Mouse (Mus musculus): Measurements from ENCODE around the gene Atp5c1.

Atp5c1 gene

GRCm38 (mm10) chr2:10080310-10081010 is at the start of gene Atp5c1, which contains the start of gene Kin:
TSS of gene Atp5c1 (minus strand) at chr2:10080510.
TSS of gene Kin (plus strand) at chr2:10080593.
- DNase-seq (ENCODE audit: low spot score in 2 of 2) = peak; percentile 94 to 97

- no peak for DNase-seq (ENCODE audit: low spot score in 2 of 2)
Measured at GRCm38 (mm10) chr2:10128571-10128970, 48.3 kb upstream of the Atp5c1 start.

GRCm38 (mm10) chr2:10127471-10127870 is 47.2 kb upstream of the Atp5c1 start:
- DNase-seq (ENCODE audit: low spot score in 2 of 2) = no peak

- no peak for DNase-seq (ENCODE audit: low spot score in 2 of 2)
Measured at GRCm38 (mm10) chr2:10126122-10126521, 45.8 kb upstream of the Atp5c1 start.

GRCm38 (mm10) chr2:10121826-10122225 is 41.5 kb upstream of the Atp5c1 start:
- no peak for DNase-seq (ENCODE audit: low spot score in 2 of 2)

GRCm38 (mm10) chr2:10119276-10119675 is 39.0 kb upstream of the Atp5c1 start:
- DNase-seq (ENCODE audit: low spot score in 2 of 2) = no peak

- no peak for DNase-seq (ENCODE audit: low spot score in 2 of 2)
Measured at GRCm38 (mm10) chr2:10118751-10119150, 38.4 kb upstream of the Atp5c1 start.

- no peak for DNase-seq (ENCODE audit: low spot score in 2 of 2)
Measured at GRCm38 (mm10) chr2:10108535-10109189, 28.4 kb upstream of the Atp5c1 start.

- DNase-seq (ENCODE audit: low spot score in 2 of 2) = peak in 1 of 2 experiments; percentile 45
Measured at GRCm38 (mm10) chr2:10101180-10101579, 20.9 kb upstream of the Atp5c1 start.

- DNase-seq (ENCODE audit: low spot score in 2 of 2) = no peak
Measured at GRCm38 (mm10) chr2:10100471-10100870, 20.2 kb upstream of the Atp5c1 start.

- peak in 1 of 2 experiments; percentile 39 for DNase-seq (ENCODE audit: low spot score in 2 of 2)
Measured at GRCm38 (mm10) chr2:10098598-10099215, 18.4 kb upstream of the Atp5c1 start.

GRCm38 (mm10) chr2:10094327-10095100 is 14.2 kb upstream of the Atp5c1 start:
- no peak for DNase-seq (ENCODE audit: low spot score in 2 of 2)

GRCm38 (mm10) chr2:10087256-10087850 is 7.0 kb upstream of the Atp5c1 start:
- DNase-seq (ENCODE audit: low spot score in 2 of 2) = no peak

- DNase-seq (ENCODE audit: low spot score in 2 of 2) = no peak
Measured at GRCm38 (mm10) chr2:10082737-10083136, 2.4 kb upstream of the Atp5c1 start.

GRCm38 (mm10) chr2:10081453-10082080 is 1.3 kb upstream of the Atp5c1 start:
- DNase-seq (ENCODE audit: low spot score in 2 of 2) = no peak

- DNase-seq (ENCODE audit: low spot score in 2 of 2) = no peak
Measured at GRCm38 (mm10) chr2:10079745-10080309, 483 bp downstream of the Atp5c1 start.

GRCm38 (mm10) chr2:10076675-10077074 is 3.6 kb downstream of the Atp5c1 start:
- DNase-seq (ENCODE audit: low spot score in 2 of 2) = no peak

- DNase-seq (ENCODE audit: low spot score in 2 of 2) = no peak
Measured at GRCm38 (mm10) chr2:10074470-10074869, 5.8 kb downstream of the Atp5c1 start.

- DNase-seq (ENCODE audit: low spot score in 2 of 2) = no peak
Measured at GRCm38 (mm10) chr2:10071751-10072150, 8.6 kb downstream of the Atp5c1 start.

- DNase-seq (ENCODE audit: low spot score in 2 of 2) = no peak
Measured at GRCm38 (mm10) chr2:10058836-10059235, 21.5 kb downstream of the Atp5c1 start.

- no peak for DNase-seq (ENCODE audit: low spot score in 2 of 2)
Measured at GRCm38 (mm10) chr2:10051996-10052395, 28.3 kb downstream of the Atp5c1 start.
